Mouse (Mus musculus): ENCODE measurements around the gene Fcnb. TPM values are rescaled to one million over a fixed set of nuclear protein-coding genes. Genes with fewer than 3 reads are reported as not detected.

The Fcnb gene
- not detected for total RNA-seq (2021)

DNA sequence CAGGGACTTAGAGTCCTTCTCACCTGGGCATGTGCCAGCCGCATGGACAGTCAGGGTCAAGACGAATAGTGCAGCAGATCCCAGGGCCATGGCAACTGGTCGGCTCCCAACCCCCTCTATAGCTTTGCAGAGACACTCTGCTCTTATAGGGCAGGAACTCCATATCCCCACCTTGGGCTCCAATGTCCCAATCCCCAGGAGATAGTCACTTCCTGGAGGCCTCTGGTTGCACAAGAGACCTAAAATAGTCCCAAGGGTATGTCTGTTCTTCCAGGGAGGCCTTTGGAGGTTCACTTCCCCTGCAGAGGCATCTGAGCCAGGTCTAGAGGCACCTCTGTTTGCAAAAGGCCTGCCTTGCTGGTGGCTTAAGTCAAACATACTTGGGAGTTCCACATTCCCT lies at the start of gene Fcnb:
Gene Fcnb (minus strand): TSS at position 118 of the 400 bp plus-strand sequence.
- intact Hi-C loops (cut with DNase I) = no loop called here
- DNase-seq (ENCODE audit: low spot score) = no peak

DNA sequence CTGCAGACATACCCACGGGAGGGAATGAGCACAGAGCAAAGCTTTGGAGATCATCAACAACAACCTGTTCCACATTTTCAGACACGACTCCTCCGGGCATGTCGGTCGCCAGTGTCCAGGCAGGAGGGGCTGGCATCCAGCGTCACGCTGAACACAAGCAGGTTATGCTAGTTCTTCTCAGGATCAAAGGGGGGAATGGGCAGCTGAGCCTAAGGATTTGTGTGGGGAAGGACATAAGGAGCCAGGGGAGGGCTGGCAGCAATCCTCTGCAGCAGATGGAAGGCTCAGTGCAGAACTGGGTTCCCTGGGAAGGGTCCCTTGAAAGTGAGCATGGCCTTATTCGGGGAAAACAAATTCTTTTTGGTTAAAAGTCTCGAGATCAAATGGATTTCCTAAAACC lies 49.1 kb upstream of the Fcnb start:
- intact Hi-C loops (cut with DNase I) = no loop called here
- DNase-seq (ENCODE audit: low spot score) = no peak

DNA sequence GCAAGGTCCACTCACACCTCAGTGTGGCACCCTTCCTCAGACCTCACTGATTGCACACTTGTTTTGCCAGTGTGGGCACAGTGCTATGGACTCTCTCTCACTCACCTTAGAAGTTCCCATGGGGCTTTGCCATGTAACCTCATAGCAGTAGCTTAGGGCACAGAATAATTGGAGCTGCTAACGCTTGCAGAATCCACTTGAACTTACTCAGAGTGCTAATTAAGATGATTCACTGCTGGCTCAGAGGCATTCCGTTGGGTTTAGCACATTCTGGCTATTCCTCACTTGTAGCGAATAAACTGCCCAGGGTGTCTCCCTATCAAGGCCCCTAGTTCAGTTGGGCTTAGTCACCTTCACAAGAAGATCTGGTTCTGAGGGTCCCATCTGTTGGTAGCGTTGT lies 47.4 kb upstream of the Fcnb start:
- intact Hi-C loops (cut with DNase I) = no loop called here

DNA sequence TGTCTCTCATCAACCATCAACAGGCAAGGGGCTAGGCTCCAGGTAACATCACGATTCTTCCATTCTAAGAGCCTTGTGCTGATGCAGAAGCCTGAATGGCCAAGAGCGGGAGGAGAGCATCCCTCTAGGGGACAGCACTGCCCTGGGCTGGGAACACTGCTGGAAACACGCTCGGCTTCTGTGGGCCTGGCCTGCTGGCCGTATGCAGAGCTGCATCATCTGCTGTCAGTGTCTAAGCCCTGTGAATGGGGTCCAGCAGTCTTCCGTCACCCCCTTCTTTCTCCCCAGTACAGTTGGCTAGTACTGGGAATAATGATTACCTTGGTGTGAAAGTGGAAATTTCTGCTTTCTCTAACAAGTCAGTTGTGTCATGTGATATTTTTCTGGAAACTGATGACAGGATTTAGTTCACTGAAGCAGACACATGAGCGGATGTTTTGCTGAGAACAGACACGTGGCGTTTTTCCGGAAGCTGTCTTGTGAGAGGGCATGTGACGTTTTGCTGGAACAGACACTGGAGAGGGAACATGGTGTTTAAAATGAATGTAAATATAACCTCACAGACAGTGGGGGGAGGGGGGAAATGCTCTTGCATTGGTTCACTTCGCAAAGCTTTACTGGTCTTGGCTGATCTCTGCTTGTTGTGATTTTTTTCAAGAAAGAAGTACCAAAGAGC lies 42.2 kb upstream of the Fcnb start:
- intact Hi-C loops (cut with DNase I) = no loop called here
- DNase-seq (ENCODE audit: low spot score) = no peak

More for the DNA sequence above, 47.4 kb upstream of the Fcnb start:
- no peak for DNase-seq (ENCODE audit: low spot score)

DNA sequence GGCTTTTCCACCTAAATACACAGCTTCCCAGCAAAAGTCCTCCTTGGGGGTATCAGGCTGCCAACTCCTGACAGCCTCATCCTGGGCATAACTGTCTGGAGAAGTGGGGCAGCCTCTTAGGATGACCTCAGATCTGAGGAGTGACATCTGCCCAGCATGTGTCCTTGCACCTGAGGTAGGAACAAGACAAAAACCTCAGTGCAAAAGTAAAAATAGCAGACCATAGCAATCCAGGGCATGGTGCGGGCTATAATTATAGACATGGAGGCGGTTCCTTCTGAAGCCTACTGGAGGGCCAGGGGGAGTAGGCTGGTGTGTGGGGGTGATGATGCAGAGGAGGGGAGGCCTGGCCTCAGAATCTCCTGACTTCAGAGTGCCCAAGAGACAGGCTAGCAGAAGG lies 39.2 kb upstream of the Fcnb start:
- intact Hi-C loops (cut with DNase I) = no loop called here
- DNase-seq (ENCODE audit: low spot score) = no peak

DNA sequence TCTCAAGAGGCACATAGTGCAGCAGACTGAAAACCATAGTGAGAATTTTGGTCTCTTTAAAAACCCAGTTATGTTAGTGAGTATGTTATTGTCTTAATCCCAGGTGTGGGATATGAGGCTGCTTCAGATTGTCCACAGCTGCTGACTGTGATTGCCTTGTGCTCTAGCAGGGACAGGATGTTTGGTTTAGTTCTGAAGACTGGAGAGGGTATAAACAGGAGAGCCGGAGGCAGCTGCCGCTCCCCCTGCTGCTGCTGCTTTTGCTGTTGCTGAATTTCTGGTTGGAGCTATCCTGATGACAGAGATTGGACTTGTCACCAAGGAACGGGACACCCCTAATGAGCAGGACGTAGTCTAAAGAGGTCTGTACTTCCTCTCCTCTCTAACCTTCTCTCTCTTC lies 36.6 kb upstream of the Fcnb start:
- no peak for DNase-seq (ENCODE audit: low spot score)
- intact Hi-C loops (cut with DNase I) = no loop called here

DNA sequence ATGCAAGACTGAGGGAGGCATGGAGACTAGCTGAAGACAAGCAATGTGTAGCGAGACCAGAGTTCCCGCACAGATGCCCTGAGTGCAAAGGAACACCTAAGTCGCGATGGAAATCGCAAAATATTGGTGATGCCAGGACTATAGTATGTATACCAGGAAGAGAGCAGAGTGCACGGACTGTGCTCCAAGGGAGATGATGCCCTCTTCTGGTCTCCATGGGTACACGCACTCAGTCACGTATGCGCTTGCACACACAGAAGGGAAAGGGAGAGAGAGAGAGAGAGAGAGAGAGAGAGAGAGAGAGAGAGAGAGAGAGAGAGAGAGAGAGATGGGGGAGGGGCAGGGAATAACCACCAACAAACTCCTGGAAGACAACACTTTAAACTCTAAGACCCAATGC lies 35.7 kb upstream of the Fcnb start:
- DNase-seq (ENCODE audit: low spot score) = no peak
- intact Hi-C loops (cut with DNase I) = no loop called here

DNA sequence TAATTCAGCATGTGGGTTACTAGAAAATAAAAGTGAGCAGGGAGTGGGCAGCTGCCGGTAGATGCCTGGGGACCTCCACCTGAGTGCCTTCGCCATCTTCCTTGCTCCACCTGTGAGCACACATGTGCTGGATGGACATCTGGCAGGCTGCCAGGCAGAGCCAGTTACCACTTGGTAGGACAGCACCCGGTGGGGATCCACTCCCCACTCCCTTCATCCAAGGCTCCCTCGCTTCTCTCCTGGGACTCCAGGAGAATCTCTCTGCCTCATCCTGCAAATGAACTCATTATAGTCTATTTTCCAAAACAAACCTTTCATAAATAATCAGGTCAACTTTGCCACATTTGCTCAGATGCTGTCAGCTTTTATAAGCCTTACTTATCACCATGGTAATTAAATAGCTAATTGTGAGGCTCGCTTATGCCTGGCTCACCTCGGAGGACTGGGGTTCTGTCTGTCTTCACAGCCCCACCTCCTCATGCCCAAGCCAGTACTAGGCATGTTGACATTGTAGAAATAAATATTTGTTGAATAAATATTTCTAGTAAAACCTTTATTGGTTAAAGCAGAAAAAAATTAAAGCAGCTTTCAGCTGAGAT lies 33.9 kb upstream of the Fcnb start:
- DNase-seq (ENCODE audit: low spot score) = no peak
- intact Hi-C loops (cut with DNase I) = no loop called here

DNA sequence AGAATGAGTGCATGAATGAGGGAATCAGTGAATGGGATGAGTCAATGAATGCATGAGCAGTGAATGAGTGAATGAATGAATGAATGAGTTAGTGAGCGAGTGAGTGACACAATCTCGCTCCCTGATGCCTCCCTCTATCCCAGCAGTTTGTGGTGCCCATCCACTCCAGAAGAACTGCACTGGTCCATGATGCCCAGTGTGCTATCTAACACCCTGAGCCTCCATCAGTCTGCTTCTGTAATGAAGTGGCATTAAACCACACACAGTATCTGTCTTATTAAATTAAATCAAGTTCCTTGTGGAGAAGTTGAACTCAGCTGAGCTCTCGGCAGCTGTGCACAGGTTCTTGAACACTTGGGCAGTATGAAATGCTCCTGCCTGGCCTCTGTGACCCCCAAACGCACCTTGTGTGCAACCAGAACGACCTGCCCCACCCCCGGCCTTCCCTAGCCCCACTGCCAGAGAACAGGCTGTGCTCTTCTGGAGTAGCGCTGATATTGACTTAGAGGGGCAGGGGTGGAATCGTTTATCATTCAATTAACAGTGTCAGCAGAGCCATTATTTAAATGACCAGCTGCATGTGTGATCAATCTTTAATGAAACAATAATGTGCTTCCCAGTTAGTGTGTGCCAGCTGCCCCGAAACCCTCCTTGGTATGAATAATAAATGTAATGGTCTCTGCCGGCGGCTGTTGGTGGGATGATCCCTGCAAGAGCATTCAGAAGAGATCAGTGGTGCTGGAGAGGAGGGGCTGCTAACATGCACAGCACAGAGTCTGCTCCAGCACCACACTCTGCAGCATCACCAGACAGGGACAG lies 33.0 kb upstream of the Fcnb start:
- intact Hi-C loops (cut with DNase I) = no loop called here
- no peak for DNase-seq (ENCODE audit: low spot score)

DNA sequence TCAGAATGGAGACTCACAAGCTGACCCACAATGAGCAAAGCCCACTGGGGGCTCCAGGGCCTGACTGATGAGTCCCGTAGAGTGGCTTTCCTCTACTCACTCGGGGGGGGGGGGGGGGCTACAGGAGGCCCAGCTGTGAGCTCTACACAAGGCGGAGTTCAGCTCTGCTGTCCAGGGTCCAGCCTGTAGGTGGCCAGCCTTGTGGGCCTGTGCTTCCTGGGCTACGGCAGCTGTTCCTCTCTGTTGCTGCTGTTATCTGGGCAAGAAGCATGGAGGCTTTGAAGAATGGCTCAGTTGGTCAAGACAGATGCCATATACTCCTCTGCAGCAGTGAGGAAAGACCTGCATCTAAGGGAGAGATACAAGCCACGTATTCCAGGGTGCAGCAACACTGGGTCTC lies 24.1 kb upstream of the Fcnb start:
- DNase-seq (ENCODE audit: low spot score) = no peak
- intact Hi-C loops (cut with DNase I) = no loop called here

DNA sequence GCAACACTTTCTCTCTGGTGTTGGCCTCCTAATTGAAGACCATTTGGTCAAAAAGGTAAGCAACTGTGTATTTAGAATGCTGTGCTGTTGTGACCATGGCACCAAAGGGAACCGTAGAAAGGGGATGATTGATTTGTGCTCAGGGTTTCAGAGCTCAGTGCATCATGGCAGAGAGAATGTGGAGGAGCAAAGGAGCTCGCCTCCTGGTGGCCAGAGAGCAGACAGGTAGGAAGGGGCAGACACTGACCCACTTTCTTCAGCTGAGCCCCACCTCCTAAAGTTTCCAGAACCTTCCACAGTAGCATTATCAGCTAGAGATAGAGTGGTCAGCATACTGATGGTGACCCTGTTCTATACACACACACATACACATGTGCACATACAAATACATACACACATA lies 21.3 kb upstream of the Fcnb start:
- intact Hi-C loops (cut with DNase I) = no loop called here
- DNase-seq (ENCODE audit: low spot score) = no peak

DNA sequence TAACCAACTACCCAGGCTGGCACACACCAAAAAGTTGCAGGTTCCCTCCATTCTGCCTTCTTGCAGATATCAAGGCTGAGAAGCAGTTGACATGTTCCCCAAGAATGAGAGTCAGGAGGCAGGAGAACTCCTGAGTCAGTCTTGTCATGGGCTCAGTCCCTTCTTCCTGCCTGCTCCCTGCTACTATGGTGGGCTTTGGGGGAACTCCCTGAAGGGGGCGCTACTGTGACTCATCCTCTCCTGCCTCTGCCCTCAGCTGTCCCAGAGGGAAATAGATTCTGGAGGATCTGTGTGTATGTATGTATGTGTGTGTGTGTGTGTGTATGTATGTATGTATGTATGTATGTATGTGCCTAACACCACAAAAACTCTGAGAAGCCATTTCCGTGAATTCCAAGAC lies 19.0 kb upstream of the Fcnb start:
- DNase-seq (ENCODE audit: low spot score) = no peak
- intact Hi-C loops (cut with DNase I) = no loop called here

DNA sequence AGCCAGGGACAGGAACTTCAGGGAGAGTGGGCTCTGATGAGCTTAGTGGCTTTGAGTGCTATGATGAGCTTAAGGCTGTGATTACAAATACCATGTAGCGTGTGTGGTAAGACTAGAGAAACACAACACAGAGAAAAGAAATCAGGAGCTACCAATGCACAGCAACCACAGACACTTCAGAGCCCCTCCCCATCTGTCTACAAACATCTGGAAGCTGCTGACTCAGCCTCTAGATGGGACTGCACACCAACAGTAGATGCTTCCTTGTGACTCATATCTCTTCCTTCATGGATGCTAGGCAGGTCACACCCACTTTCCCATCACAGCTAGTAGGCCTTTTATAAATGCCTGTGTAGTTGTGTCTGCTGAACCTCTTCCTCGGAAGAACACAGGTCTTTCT lies 17.2 kb upstream of the Fcnb start:
- DNase-seq (ENCODE audit: low spot score) = no peak
- intact Hi-C loops (cut with DNase I) = no loop called here

DNA sequence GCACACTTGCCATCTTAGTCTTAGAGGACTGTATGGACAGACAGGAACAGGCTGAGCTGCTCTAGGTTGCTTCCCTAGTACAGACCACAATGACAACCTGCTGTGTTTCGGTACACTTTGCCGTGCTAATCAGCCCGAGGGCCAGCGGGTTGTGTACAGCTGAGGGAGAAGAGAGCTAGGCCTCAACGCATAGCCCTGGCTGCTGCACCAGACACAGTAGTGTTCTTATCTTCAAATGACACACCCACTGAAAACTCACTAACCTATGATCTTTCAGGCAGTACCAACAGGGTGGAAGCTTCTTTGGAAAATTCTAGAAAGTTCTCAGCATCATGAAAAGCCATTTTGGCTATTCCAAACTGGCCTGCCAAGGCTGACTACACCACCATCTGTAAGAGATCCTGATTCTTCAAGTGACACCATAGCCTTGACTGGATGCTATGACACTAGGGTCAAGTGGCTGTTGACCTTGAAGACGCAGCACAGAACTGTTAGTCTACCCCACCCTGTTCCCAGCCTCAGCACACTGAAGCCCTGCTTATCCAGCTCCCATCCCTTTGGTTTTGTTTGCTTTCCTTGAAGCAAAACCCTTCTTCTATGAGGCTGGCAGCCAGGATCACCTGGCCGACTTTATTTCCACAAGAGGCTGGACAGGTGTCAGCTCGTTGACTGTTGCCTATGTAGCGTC lies 16.3 kb upstream of the Fcnb start:
- intact Hi-C loops (cut with DNase I) = no loop called here
- DNase-seq (ENCODE audit: low spot score) = no peak

DNA sequence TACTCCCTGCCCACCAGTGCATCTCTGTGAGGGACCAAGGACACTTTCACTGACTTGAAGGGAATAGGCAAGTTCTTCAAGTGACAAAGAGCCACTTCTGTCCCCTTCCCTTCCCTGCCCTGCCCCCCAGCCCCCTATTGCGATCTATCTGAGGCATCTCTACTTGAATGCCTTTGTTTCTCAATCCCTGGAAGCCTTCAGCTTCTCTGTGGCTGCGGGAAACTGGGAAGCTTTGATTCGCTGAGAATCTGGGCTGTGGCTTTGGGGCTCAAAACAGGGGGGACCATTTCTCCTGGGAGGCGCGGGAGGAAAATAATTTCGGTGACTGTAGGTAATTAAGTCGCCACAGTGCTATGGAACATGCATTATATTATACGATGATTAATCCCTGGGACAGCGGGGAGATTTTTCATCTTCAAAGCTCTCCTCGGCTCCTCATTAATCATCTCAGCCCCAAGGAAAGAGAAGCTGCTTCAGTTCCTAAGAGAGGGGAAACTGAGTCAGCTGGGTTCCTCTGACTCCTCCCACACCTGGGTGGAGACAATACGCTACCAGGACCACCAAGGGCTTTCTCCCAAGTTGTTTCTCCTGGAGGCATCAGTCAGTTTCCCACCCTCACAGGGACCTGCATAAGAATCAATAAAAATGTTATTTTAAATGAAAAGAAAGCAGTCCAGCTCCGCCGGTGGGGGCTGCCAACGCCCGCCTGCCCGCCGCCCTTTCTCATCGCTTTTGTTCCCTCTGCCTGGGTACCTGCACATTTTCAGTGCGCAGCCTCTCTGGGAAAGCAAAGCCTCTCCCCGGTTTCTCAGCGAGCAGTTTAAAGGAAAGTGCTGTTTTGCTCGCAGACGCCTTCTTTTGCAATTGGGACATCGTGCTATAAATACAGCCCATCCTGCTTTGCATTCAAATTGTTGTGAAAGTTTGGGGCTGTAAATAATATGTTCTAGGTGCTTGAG lies 14.1 kb upstream of the Fcnb start:
- no peak for DNase-seq (ENCODE audit: low spot score)
- intact Hi-C loops (cut with DNase I) = no loop called here

DNA sequence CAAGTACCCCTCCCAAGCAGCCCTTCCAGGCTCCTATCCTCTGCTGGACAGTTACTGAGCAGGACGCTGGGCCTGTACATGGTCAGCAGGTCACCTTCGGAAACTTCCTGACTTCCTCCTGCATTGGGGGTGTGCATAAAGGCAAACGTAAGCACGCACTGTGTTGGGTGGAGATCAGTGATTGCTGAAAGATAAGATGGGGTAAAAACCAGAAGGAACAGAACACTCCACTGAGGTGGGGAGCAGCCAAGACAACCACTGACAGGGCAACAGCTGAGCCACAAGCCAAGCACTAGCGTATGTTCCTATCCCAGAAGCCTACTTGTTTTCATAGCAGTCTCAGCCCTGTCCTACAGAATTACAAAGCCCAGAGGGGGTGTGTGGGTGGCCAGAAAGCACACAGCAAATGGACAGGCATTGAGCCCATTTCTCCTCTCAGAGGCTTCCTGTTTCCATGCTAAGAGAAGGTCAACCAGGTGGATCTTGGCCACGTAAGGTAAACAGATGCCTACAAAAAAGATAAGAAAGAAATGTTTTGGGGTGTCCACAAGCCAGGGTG lies 12.1 kb upstream of the Fcnb start:
- intact Hi-C loops (cut with DNase I) = no loop called here
- DNase-seq (ENCODE audit: low spot score) = no peak

DNA sequence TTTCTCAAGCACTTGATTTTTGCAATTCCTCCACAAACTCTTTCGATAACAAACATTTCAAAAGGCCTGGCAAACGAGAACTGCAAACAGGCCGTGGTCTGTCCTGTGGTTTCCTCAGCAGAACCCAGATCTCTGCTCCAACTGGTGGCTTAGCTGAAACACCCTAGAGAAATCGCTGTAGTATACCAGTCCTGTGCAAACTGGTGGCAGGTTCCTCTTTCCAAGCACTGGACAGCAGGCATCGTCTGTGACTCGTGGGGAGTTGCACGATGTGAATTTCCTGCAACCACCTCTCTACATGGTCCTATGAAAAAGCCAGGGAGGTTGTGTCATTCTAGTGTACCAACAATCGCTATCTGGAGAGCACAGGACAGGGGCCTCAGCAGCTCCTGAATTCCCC lies 7.4 kb upstream of the Fcnb start:
- intact Hi-C loops (cut with DNase I) = no loop called here
- DNase-seq (ENCODE audit: low spot score) = no peak

DNA sequence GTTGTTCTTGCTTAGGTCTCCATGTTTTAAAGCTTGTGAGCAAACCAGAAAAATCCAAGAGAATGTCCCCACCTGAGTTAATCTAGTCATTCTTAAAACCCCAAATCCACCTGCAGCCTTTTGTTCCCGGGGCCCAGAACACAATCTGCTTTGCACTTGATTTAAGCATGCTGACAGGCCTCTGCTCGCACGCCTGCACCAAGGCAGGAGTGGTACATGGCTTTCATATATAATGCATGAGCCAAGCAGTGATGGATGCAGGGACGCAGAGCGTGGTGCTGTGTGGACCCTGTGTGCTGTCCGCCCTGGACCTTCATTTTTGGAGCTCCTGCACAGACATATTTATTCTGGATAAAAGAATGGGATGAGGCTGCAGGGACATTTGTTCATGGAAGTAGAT lies 6.4 kb upstream of the Fcnb start:
- intact Hi-C loops (cut with DNase I) = no loop called here
- DNase-seq (ENCODE audit: low spot score) = no peak

DNA sequence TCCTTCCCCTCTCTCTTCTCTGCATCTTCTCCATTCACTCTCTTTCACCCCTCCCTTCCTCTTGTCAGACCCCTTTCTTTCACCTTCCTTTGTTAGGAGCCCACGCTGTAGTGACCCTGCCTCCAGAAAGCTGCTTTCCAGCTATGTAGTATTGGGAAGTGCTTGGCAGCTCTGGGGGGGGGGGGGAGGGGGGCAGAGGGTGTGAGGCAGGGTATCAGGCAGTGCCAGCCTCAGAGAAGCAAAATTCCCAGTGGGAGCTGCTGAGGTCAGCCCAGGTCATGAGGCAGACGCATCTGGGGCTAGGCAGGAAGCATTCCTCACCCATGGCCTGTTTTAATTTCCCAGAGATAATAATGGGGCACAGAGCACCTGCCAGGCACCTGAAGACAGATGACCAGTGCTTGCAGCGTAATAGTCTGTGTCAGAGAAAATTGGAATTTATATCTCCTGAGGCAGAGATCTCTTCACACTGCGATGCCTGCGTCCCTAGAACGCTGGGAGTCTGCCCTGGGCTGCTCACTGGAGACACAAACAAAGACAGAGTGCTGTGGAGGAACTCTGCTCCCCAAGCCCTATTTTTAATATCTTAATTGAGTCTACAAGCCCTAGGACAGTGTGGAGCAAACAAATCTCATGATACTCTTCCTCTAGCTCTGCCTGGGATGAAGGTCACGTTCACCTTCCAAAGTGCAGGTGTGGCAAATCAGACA lies 5.8 kb upstream of the Fcnb start:
- no peak for DNase-seq (ENCODE audit: low spot score)
- intact Hi-C loops (cut with DNase I) = no loop called here
